Mouse (Mus musculus): Measurements from ENCODE around the gene Ak5.

- TF ChIP-seq CTCF (conservative IDR thresholded peaks at IDR 0.05; ENCODE audit: insufficient read depth, insufficient read length, low read depth, low read length) (no peak), POLR2A (IDR thresholded peaks at IDR 0.05; ENCODE audit: low read depth, low read length) (no peak)
Observed at GRCm38 (mm10) chr3:152569242-152569605, 98.9 kb downstream of the Ak5 start.
